In genomic region chr6:146725384-146725791, GRCm38 (mm10) we compare ENCODE assay signal across 7 mouse cellular contexts. TPM values are rescaled to one million over a fixed set of nuclear protein-coding genes. Genes with fewer than 3 reads are reported as not detected.
A peak's percentile ranks its signal among the peaks of the same experiment; 100 is the strongest.
DNase-seq lines count a peak whose midpoint lies in the region; ATAC-seq lines count a peak whose summit lies in the region.

No protein-coding gene starts in this region.

- no peaks in the 10 kb centered on the region for H3K27me3 ChIP-seq in forebrain, embryonic 11.5 days (ENCODE audit: control insufficient read depth, insufficient read depth, low read length)
- no peaks in the 10 kb centered on the region for H3K27me3 ChIP-seq in intestine, embryonic 16.5 days (replicated peaks; ENCODE audit: control insufficient read depth, insufficient read depth, low read length)
- no peaks in the 10 kb centered on the region for H3K27me3 ChIP-seq in stomach, embryonic 14.5 days (ENCODE audit: control insufficient read depth, insufficient read depth, low read length)

- peak; percentile 22 for ATAC-seq in activated CD4-positive, CD25-positive, alpha-beta regulatory T cell, adult 4 months
- ATAC-seq in forebrain, embryonic 11.5 days (replicated peaks; ENCODE audit: low FRiP score): peak; percentile 73
- peak; percentile 59 for ATAC-seq in intestine, embryonic 16.5 days
- peak; percentile 19; the same call in 1 of the 2 replicates for ATAC-seq in stomach, embryonic 14.5 days (ENCODE audit: insufficient number of reproducible peaks, insufficient read depth, low FRiP score, low read depth)

- H3K9ac ChIP-seq in forebrain, embryonic 11.5 days (ENCODE audit: low read length): peak overlapping the region; percentile 75
- peak overlapping the region; percentile 89 for H3K9ac ChIP-seq in intestine, embryonic 16.5 days (ENCODE audit: low read depth, low read length)
- peak overlapping the region; percentile 74 for H3K9ac ChIP-seq in stomach, embryonic 14.5 days (replicated peaks; ENCODE audit: low read depth, low read length)

- WGBS in forebrain, embryonic 11.5 days: under 1% methylated on average over 30 of the region's 30 CpGs
- WGBS in intestine, embryonic 16.5 days: under 1% methylated on average over 30 of the region's 30 CpGs
- 0% methylated on average over 30 of the region's 30 CpGs for WGBS in stomach, embryonic 14.5 days

- peak; percentile 8 for DNase-seq in ovary, adult 18-20 months (ENCODE audit: low spot score)
- no peak for DNase-seq in ovary, postnatal 10 days (ENCODE audit: low spot score)
- no peak for DNase-seq in forebrain, embryonic 11.5 days (ENCODE audit: low spot score)
- DNase-seq in lung, postnatal 36 days: peak; percentile 40

- peak overlapping the region; percentile 76 for H3K4me2 ChIP-seq in forebrain, embryonic 11.5 days (ENCODE audit: low read depth, low read length, severe bottlenecking)
- H3K4me2 ChIP-seq in intestine, embryonic 16.5 days (ENCODE audit: low read depth, low read length): peak overlapping the region; percentile 73
- H3K4me2 ChIP-seq in stomach, embryonic 14.5 days (replicated peaks; ENCODE audit: low read depth, low read length): peak overlapping the region; percentile 71

- H3K9me3 ChIP-seq in forebrain, embryonic 11.5 days (ENCODE audit: control insufficient read depth, low read length): no peaks in the 10 kb centered on the region
- H3K9me3 ChIP-seq in intestine, embryonic 16.5 days (ENCODE audit: control insufficient read depth, low read length): no peaks in the 10 kb centered on the region
- no peaks in the 10 kb centered on the region for H3K9me3 ChIP-seq in stomach, embryonic 14.5 days (ENCODE audit: control insufficient read depth, low read depth, low read length)

- no peaks in the 10 kb centered on the region for H3K36me3 ChIP-seq in forebrain, embryonic 11.5 days (ENCODE audit: control insufficient read depth, insufficient read depth, low read length)
- no peaks in the 10 kb centered on the region for H3K36me3 ChIP-seq in intestine, embryonic 16.5 days (ENCODE audit: control insufficient read depth, insufficient read depth, low read length)
- H3K36me3 ChIP-seq in stomach, embryonic 14.5 days (ENCODE audit: control insufficient read depth, insufficient read depth, low read length): no peaks in the 10 kb centered on the region

- H3K4me3 ChIP-seq in forebrain, embryonic 11.5 days (ENCODE audit: low read depth, low read length): peak overlapping the region; percentile 77
- H3K4me3 ChIP-seq in intestine, embryonic 16.5 days (ENCODE audit: low read length): peak overlapping the region; percentile 92
- H3K4me3 ChIP-seq in stomach, embryonic 14.5 days (ENCODE audit: low read depth, low read length): peak overlapping the region; percentile 90

- H3K27ac ChIP-seq in forebrain, embryonic 11.5 days (ENCODE audit: low read depth, low read length): peak overlapping the region; percentile 43; the same call in 1 of the 2 replicates
- peak overlapping the region; percentile 81 for H3K27ac ChIP-seq in intestine, embryonic 16.5 days (ENCODE audit: low read length)
- H3K27ac ChIP-seq in stomach, embryonic 14.5 days (ENCODE audit: low read length): peak overlapping the region; percentile 79

- H3K4me1 ChIP-seq in forebrain, embryonic 11.5 days (replicated peaks; ENCODE audit: control insufficient read depth, insufficient read depth, low read length): no peaks in the 10 kb centered on the region
- H3K4me1 ChIP-seq in intestine, embryonic 16.5 days (ENCODE audit: control insufficient read depth, insufficient read depth, low read length): no peaks in the 10 kb centered on the region
- H3K4me1 ChIP-seq in stomach, embryonic 14.5 days (ENCODE audit: control insufficient read depth, insufficient read depth, low read length): 0 out of 2 replicates have a peak, but pooled peaks cover 5% of the 10 kb centered on the region

RNA-seq across cellular contexts. Expression of gene Stk38l, which starts 0.6 kb away (rescaled TPM):
- 10 to 100 TPM; 17.6 to 23.5 TPM for polyA plus RNA-seq in activated CD4-positive, CD25-positive, alpha-beta regulatory T cell, adult 4 months (2017; shearing (Covaris generic))
- polyA plus RNA-seq in forebrain, embryonic 11.5 days (2014; fragmentation: Nextera tagmentation; extraction: Ambion mirVana): 17.7 and 19.0 TPM in 2 replicates
- 17.1 and 17.9 TPM in 2 replicates for polyA plus RNA-seq in intestine, embryonic 16.5 days (2015; fragmentation: Nextera tagmentation; extraction: Ambion mirVana)
- 25.0 and 27.6 TPM in 2 replicates for polyA plus RNA-seq in stomach, embryonic 14.5 days (2014; fragmentation: Nextera tagmentation; extraction: Ambion mirVana)

Comparison
In these comparisons a context has a peak if more than half of its experiments do, and no peak if none do; other contexts are left out.
1. DNase-seq: peak in ovary, adult 18-20 months (single experiment) and lung, postnatal 36 days (single experiment); none in ovary, postnatal 10 days (single experiment) and forebrain, embryonic 11.5 days (single experiment).
2. ATAC-seq: peak in every context shown above with its lines; median percentile 73 in forebrain, embryonic 11.5 days; 59 in intestine, embryonic 16.5 days; 22 in activated CD4-positive, CD25-positive, alpha-beta regulatory T cell, adult 4 months; 19 in stomach, embryonic 14.5 days.
3. Peak in every context shown above with its lines, with median percentiles within 50 percentile points of each other: H3K27ac ChIP-seq, H3K4me2 ChIP-seq, H3K4me3 ChIP-seq and H3K9ac ChIP-seq.